Mouse (Mus musculus) CH12.LX (cell line): ENCODE data around the gene Ric8b. TPM values are rescaled to one million over a fixed set of nuclear protein-coding genes. Genes with fewer than 3 reads are reported as not detected.

Experiments used
- DNase-seq: peaks from one replicate; pipeline ENCODE4 v3.0.0-alpha.2; 2013; ENCODE audit errors: extremely low read depth
- H3K27ac ChIP-seq: 2 replicates; pipeline ENCODE4 v1.5.1; 2012; ENCODE audit warnings: low read depth, mild to moderate bottlenecking, control low read depth, moderate library complexity; ENCODE audit not compliant: insufficient read depth
- H3K27me3 ChIP-seq: replicated peaks from 2 replicates; pipeline ENCODE3; 2012; ENCODE audit warnings: inconsistent platforms
- H3K36me3 ChIP-seq, 2 experiments: replicated peaks in 1 of 2; 2 replicates each; pipeline versions ENCODE3 to v1.6.1; 2012; ENCODE audit warnings: inconsistent platforms in 1 of 2, low read length in 1 of 2, mild to moderate bottlenecking in 1 of 2, mixed read lengths in 1 of 2, moderate library complexity in 1 of 2; ENCODE audit not compliant: control insufficient read depth in 1 of 2, insufficient read depth in 1 of 2
- H3K4me1 ChIP-seq, 2 experiments: 2 replicates each; pipeline ENCODE4 v1.6.1; 2012; ENCODE audit warnings: inconsistent platforms in 1 of 2, moderate library complexity in 1 of 2; ENCODE audit not compliant: insufficient read depth in 2 of 2, control insufficient read depth in 1 of 2
- H3K4me2 ChIP-seq: 2 replicates; pipeline ENCODE4 v1.6.1; 2012; ENCODE audit warnings: low read depth, mild to moderate bottlenecking, control low read depth; ENCODE audit not compliant: poor library complexity, insufficient read depth, severe bottlenecking
- H3K4me3 ChIP-seq, 3 experiments: fragments of 150-350 bp in 1 of 3; sonication (generic) in 1 of 3; replicated peaks in 1 of 3; 2 replicates each; pipeline versions ENCODE3 to v1.5.1; 2011 to 2012; ENCODE audit warnings: low read depth in 2 of 3, low read length in 2 of 3, mild to moderate bottlenecking in 2 of 3, moderate library complexity in 2 of 3, control low read depth in 1 of 3, improper control_type of control experiment in 1 of 3, inconsistent platforms in 1 of 3, mixed read lengths in 1 of 3; ENCODE audit not compliant: poor library complexity in 1 of 3
- H3K79me2 ChIP-seq: replicated peaks from 2 replicates; pipeline ENCODE4 v1.6.1; 2012; ENCODE audit warnings: mild to moderate bottlenecking, moderate library complexity; ENCODE audit not compliant: control insufficient read depth, poor library complexity, insufficient read depth, severe bottlenecking; ENCODE audit errors: extremely low read depth
- H3K9ac ChIP-seq: 2 replicates; pipeline ENCODE4 v1.6.1; 2012; ENCODE audit warnings: low read depth, mild to moderate bottlenecking, control low read depth, moderate library complexity; ENCODE audit not compliant: insufficient read depth
- H3K9me3 ChIP-seq: replicated peaks from 2 replicates; pipeline ENCODE3; 2012; ENCODE audit warnings: low read length, inconsistent platforms, mixed read lengths
- CHD2 ChIP-seq: IDR thresholded peaks from 2 replicates; pipeline ENCODE4 v1.6.1; 2011; ENCODE audit warnings: low read length, improper control_type of control experiment
- CTCF ChIP-seq, 2 experiments: IDR thresholded peaks in 1 of 2; conservative IDR thresholded peaks in 1 of 2; 2 replicates each; pipeline ENCODE4 v1.5.1; 2011 to 2012; ENCODE audit warnings: low read depth in 2 of 2, low read length in 2 of 2, improper control_type of control experiment in 1 of 2, inconsistent platforms in 1 of 2, mild to moderate bottlenecking in 1 of 2, moderate library complexity in 1 of 2
- EP300 ChIP-seq: IDR thresholded peaks from 2 replicates; pipeline ENCODE4 v1.6.1; 2011; ENCODE audit warnings: low read length, improper control_type of control experiment
- GABPA ChIP-seq: IDR thresholded peaks from 2 replicates; pipeline ENCODE4 v1.6.1; 2012; ENCODE audit warnings: low read depth, low read length, improper control_type of control experiment, inconsistent platforms; ENCODE audit not compliant: insufficient replicate concordance
- IRF4 ChIP-seq: IDR thresholded peaks from 2 replicates; pipeline ENCODE4 v1.6.1; 2014; ENCODE audit warnings: low read depth, mild to moderate bottlenecking, inconsistent platforms, low read length, improper control_type of control experiment
- JUN ChIP-seq: IDR thresholded peaks from 2 replicates; pipeline ENCODE4 v1.6.1; 2011; ENCODE audit warnings: low read depth, mild to moderate bottlenecking, low read length, improper control_type of control experiment, moderate library complexity; ENCODE audit not compliant: insufficient read depth
- JUND ChIP-seq: conservative IDR thresholded peaks from 2 replicates; pipeline ENCODE4 v1.6.1; 2011; ENCODE audit warnings: low read depth, low read length, improper control_type of control experiment
- KAT2A ChIP-seq: IDR thresholded peaks from 2 replicates; pipeline ENCODE4 v1.6.1; 2012; ENCODE audit warnings: low read length, improper control_type of control experiment, inconsistent platforms; ENCODE audit not compliant: insufficient replicate concordance
- NELFE ChIP-seq: IDR thresholded peaks from 2 replicates; pipeline ENCODE4 v1.6.1; 2011; ENCODE audit warnings: low read depth, low read length, improper control_type of control experiment
- PAX5 ChIP-seq: IDR thresholded peaks from 2 replicates; pipeline ENCODE4 v1.6.1; 2012; ENCODE audit warnings: low read length, inconsistent platforms, mixed read lengths
- POLR2AphosphoS2 ChIP-seq: IDR thresholded peaks from 2 replicates; pipeline ENCODE4 v1.6.1; 2011; ENCODE audit warnings: low read depth, low read length, improper control_type of control experiment
- RCOR1 ChIP-seq: conservative IDR thresholded peaks from 2 replicates; pipeline ENCODE4 v1.6.1; 2012; ENCODE audit warnings: low read depth, mild to moderate bottlenecking, inconsistent platforms, low read length, improper control_type of control experiment
- SIN3A ChIP-seq: IDR thresholded peaks from 2 replicates; pipeline ENCODE4 v1.6.1; 2012; ENCODE audit warnings: low read length, improper control_type of control experiment, inconsistent platforms
- TBP ChIP-seq: conservative IDR thresholded peaks from 2 replicates; pipeline ENCODE4 v1.6.1; 2011; ENCODE audit warnings: low read depth, low read length, improper control_type of control experiment
- USF1 ChIP-seq: IDR thresholded peaks from 2 replicates; pipeline ENCODE4 v1.6.1; 2014; ENCODE audit warnings: low read depth, mild to moderate bottlenecking, inconsistent platforms, low read length, improper control_type of control experiment
- USF2 ChIP-seq: conservative IDR thresholded peaks from 2 replicates; pipeline ENCODE4 v1.6.1; 2011; ENCODE audit warnings: low read depth, low read length, improper control_type of control experiment
- ZC3H11A ChIP-seq: IDR thresholded peaks from 2 replicates; pipeline ENCODE4 v1.6.1; 2012; ENCODE audit warnings: low read depth, mild to moderate bottlenecking, inconsistent platforms, low read length, improper control_type of control experiment
- ZKSCAN1 ChIP-seq: IDR thresholded peaks from 2 replicates; pipeline ENCODE4 v1.6.1; 2012; ENCODE audit warnings: low read depth, inconsistent platforms, low read length, improper control_type of control experiment, borderline replicate concordance
- ZMIZ1 ChIP-seq: IDR thresholded peaks from 2 replicates; pipeline ENCODE4 v1.6.1; 2012; ENCODE audit warnings: low read depth, mild to moderate bottlenecking, inconsistent platforms, low read length, improper control_type of control experiment
- ZNF384 ChIP-seq: IDR thresholded peaks from 2 replicates; pipeline ENCODE4 v1.6.1; 2012; ENCODE audit warnings: low read depth, low read length, improper control_type of control experiment, inconsistent platforms
- dilution Hi-C: fragments of 300-500 bp; cut with MboI; formaldehyde crosslinking; loops from 2 replicates; pipeline ENCODE4 v1.14.3; 2020; ENCODE audit warnings: low sequenced_read_pairs; ENCODE audit not compliant: extremely low pct_unique_long_range_greater_than_20kb, extremely low pct_ligation_motif_present
- in situ Hi-C: fragments of 300-500 bp; cut with MboI; formaldehyde crosslinking; loops from 3 replicates; pipeline ENCODE4 v1.14.3; 2019; ENCODE audit warnings: low sequenced_read_pairs, low pct_ligation_motif_present, low pct_unique_long_range_greater_than_20kb, mixed read lengths
- polyA plus RNA-seq: library from polyadenylated mRNA; unstranded; fragments of >175 nt; gene quantifications from 2 replicates; pipeline ENCODE4 v1.2.1, GENCODE M21; 2012; ENCODE audit warnings: low read depth; ENCODE audit not compliant: insufficient read length
- total RNA-seq, 2 experiments: library from RNA; depleted of rRNA; stranded (reverse); fragments of 300-350 nt in 1 of 2; fragments of >200 nt in 1 of 2; gene quantifications; 2 replicates each; pipeline ENCODE4 v1.2.3; 2012 to 2014

Ric8b gene
- total and polyA plus RNA-seq, 3 experiments = 4.8 to 9.4 (median 6.3) TPM

- no peak for DNase-seq
- Histone ChIP-seq H3K9me3 (no peaks in the 10 kb centered on the region), H3K4me1 (peaks cover 6 to 27% of the 10 kb centered on the region in 2 experiments), H3K4me3 (no peak overlapping the region), H3K9ac (no peak overlapping the region), H3K36me3 (no peaks in the 10 kb centered on the region), H3K79me2 (no peaks in the 10 kb centered on the region), H3K27ac (no peak overlapping the region), H3K4me2 (no peak overlapping the region), H3K27me3 (no peaks in the 10 kb centered on the region)
- dilution Hi-C loops = no loop called here
- in situ Hi-C loops = no loop called here
- TF ChIP-seq TBP (no peak), CTCF (conservative IDR thresholded peaks at IDR 0.05 in 1 of 2, IDR thresholded peaks at IDR 0.05 in 1 of 2; ENCODE audit: low read depth in 2 of 2, low read length in 2 of 2) (no peak), ZC3H11A (no peak), PAX5 (no peak), RCOR1 (no peak), USF1 (no peak), ZMIZ1 (no peak), NELFE (no peak), GABPA (no peak), KAT2A (no peak), USF2 (no peak), CHD2 (no peak), IRF4 (no peak), EP300 (no peak), JUN (no peak), POLR2AphosphoS2 (no peak), ZNF384 (no peak), JUND (no peak)
Observed at GRCm38 (mm10) chr10:84908006-84908405, 9.4 kb upstream of the Ric8b start.

- dilution Hi-C loops = no loop called here
- no peak overlapping the region for H3K4me3 ChIP-seq
- DNase-seq = no peak
- H3K36me3 ChIP-seq = no peaks in the 10 kb centered on the region
- TF ChIP-seq ZKSCAN1 (no peak), KAT2A (no peak), IRF4 (no peak), SIN3A (no peak)
- H3K4me1 ChIP-seq = peaks cover 4 to 22% of the 10 kb centered on the region in 2 experiments
- H3K9ac ChIP-seq = no peak overlapping the region
- in situ Hi-C loops = no loop called here
- no peaks in the 10 kb centered on the region for H3K27me3 ChIP-seq
- H3K9me3 ChIP-seq = no peaks in the 10 kb centered on the region
- no peaks in the 10 kb centered on the region for H3K79me2 ChIP-seq
- no peak overlapping the region for H3K27ac ChIP-seq
- no peak overlapping the region for H3K4me2 ChIP-seq
Observed at GRCm38 (mm10) chr10:84908471-84908870, 8.9 kb upstream of the Ric8b start.
